Mouse (Mus musculus): ENCODE data around the gene Psen1.

DNA sequence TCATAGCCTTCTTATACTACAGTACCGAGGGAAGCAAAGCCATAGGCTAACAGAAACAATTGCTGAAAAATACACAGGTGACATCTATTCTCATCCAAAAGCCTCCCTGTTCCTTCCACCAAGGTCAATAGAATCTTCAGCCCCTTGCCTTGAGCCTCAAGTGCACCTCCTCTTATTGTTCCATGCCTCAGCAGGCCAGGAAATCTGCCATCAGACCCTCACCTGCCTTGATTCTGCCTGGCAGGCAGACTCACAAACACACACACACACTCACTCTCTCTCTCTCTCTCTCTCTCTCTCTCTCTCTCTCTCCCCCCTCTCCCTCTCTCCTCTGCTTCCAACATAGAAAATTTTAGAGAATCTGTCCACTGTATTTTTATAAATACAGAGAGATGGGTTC lies 31.5 kb downstream of the Psen1 start:
- TF ChIP-seq EP300 (IDR thresholded peaks at IDR 0.05; ENCODE audit: low read depth) (no peak), CTCF (IDR thresholded peaks at IDR 0.05; ENCODE audit: low read depth) (no peak)

Data from heart, postnatal 0 days (tissue).